Mouse (Mus musculus) ES-E14 (cell line): Measurements from ENCODE around the gene Zfhx3. TPM values are rescaled to one million over a fixed set of nuclear protein-coding genes. Genes with fewer than 3 reads are reported as not detected.

Experiments used
- DNase-seq: peaks from one replicate; pipeline ENCODE4 v3.0.0-alpha.2; 2013; ENCODE audit warnings: low read depth, low spot score
- H3K27ac ChIP-seq: 2 replicates; pipeline ENCODE4 v1.5.1; 2012; ENCODE audit warnings: low read depth, mild to moderate bottlenecking, low read length, moderate library complexity, mixed read lengths; ENCODE audit not compliant: poor library complexity, insufficient read depth, severe bottlenecking
- H3K36me3 ChIP-seq: 2 replicates; pipeline ENCODE4 v1.6.1; 2012; ENCODE audit warnings: mild to moderate bottlenecking, low read length, moderate library complexity, mixed read lengths; ENCODE audit not compliant: control insufficient read depth, poor library complexity, insufficient read depth, severe bottlenecking
- H3K4me1 ChIP-seq, 2 experiments: fragments of 150-350 bp in 1 of 2; sonication (generic) in 1 of 2; 2 replicates each; pipeline ENCODE4 v1.6.1; 2012; ENCODE audit warnings: low read length in 2 of 2, mild to moderate bottlenecking in 1 of 2, mixed read lengths in 1 of 2; ENCODE audit not compliant: control insufficient read depth in 2 of 2, insufficient read depth in 2 of 2, poor library complexity in 1 of 2
- H3K4me3 ChIP-seq, 2 experiments: fragments of 150-350 bp in 1 of 2; sonication (generic) in 1 of 2; 2 replicates each; pipeline ENCODE4 v1.5.1; 2012; ENCODE audit warnings: low read length in 2 of 2, low read depth in 1 of 2, mild to moderate bottlenecking in 1 of 2, mixed read lengths in 1 of 2; ENCODE audit not compliant: insufficient read depth in 1 of 2, poor library complexity in 1 of 2, severe bottlenecking in 1 of 2
- H3K9ac ChIP-seq: 2 replicates; pipeline ENCODE4 v1.6.1; 2012; ENCODE audit warnings: low read depth, mild to moderate bottlenecking, low read length, mixed read lengths; ENCODE audit not compliant: poor library complexity, insufficient read depth, severe bottlenecking
- H3K9me3 ChIP-seq: fragments of 150-350 bp; sonication (generic); 2 replicates; pipeline ENCODE4 v1.6.1; 2012; ENCODE audit warnings: low read depth, mild to moderate bottlenecking, low read length; ENCODE audit not compliant: control insufficient read depth, insufficient read depth
- CHD2 ChIP-seq: IDR thresholded peaks from 2 replicates; pipeline ENCODE4 v1.6.1; 2014; ENCODE audit warnings: mild to moderate bottlenecking, low read depth, low read length, inconsistent platforms
- HCFC1 ChIP-seq: IDR thresholded peaks from 2 replicates; pipeline ENCODE4 v1.6.1; 2012; ENCODE audit warnings: low read length, inconsistent platforms, borderline replicate concordance; ENCODE audit not compliant: insufficient read depth
- MAFK ChIP-seq: IDR thresholded peaks from 2 replicates; pipeline ENCODE4 v1.6.1; 2014; ENCODE audit warnings: mild to moderate bottlenecking, low read depth, low read length, inconsistent platforms; ENCODE audit not compliant: insufficient read depth
- ZC3H11A ChIP-seq: IDR thresholded peaks from 2 replicates; pipeline ENCODE4 v1.6.1; 2012; ENCODE audit warnings: low read depth, mild to moderate bottlenecking, inconsistent platforms, low read length, borderline replicate concordance
- ZNF384 ChIP-seq: IDR thresholded peaks from 2 replicates; pipeline ENCODE4 v1.6.1; 2012; ENCODE audit warnings: low read depth, low read length, inconsistent platforms
- in situ Hi-C, 2 experiments: fragments of 600-800 bp; cut with MboI; formaldehyde crosslinking; loops; one replicate each; pipeline ENCODE4 v1.15.1; 2025; ENCODE audit warnings: low sequenced_read_pairs in 2 of 2, inconsistent platforms in 1 of 2; ENCODE audit not compliant: unreplicated experiment in 2 of 2
- total RNA-seq: library from RNA; depleted of rRNA; stranded (reverse); fragments of 300-350 nt; gene quantifications from 2 replicates; pipeline ENCODE4 v1.2.3, GENCODE M21; 2012

The Zfhx3 gene
- total RNA-seq, 1 experiment: 8.8 TPM

DNA sequence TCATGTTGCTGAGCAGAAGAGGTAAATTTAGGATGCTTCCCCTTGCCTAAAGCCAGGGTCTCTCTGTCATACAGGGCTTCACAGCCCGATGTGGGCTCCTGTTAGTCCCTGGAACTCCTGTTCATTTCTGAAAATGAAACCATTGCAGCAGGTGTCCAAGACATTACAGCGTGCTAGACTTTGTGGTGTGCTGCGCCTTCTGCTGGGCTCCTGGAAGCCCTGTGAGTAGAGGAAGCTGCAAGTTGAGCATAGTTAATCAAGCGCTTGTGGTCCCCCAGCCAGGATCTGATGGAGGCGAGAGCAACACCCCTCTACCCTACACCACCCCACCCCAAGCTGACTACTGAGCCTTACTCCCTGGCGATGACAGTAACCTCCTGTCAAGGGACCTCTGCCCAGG, 980.7 kb downstream of the Zfhx3 start:
- H3K4me1 ChIP-seq: no peaks in the 10 kb centered on the region
- no peak for TF ChIP-seq ZC3H11A
- no peak for TF ChIP-seq HCFC1
- TF ChIP-seq MAFK: no peak
- TF ChIP-seq ZNF384: no peak
- no peak for TF ChIP-seq CHD2
- no peak overlapping the region for H3K9ac ChIP-seq
- H3K9me3 ChIP-seq: no peaks in the 10 kb centered on the region
- no peak overlapping the region for H3K27ac ChIP-seq
- no peak overlapping the region for H3K4me3 ChIP-seq
- DNase-seq: no peak
- H3K36me3 ChIP-seq: no peaks in the 10 kb centered on the region; the same call in 1 of the 2 replicates
- in situ Hi-C loops: no loop called here

DNA sequence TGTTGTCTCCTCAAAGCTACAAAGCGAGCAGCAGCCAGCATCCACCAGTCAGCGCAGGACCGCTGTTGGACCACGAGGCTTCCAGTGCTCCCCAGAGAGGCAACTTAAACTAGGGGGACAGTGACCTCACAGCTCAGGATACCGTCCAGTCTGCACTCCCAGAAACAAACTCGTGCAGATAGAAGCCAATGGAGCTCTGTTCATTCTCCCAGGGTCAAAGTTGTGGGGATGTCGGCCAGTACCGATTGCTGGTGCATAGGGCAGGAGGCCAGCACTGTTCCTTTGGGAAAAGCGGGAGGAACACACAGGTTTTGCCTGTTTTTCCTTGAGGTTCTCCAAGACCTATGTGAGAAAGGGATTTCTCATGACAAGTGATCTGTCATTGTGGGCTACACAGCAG, 982.1 kb downstream of the Zfhx3 start:
- no peaks in the 10 kb centered on the region for H3K9me3 ChIP-seq
- in situ Hi-C loops: no loop called here
- H3K9ac ChIP-seq: no peak overlapping the region
- H3K27ac ChIP-seq: no peak overlapping the region
- no peaks in the 10 kb centered on the region; the same call in 1 of the 2 replicates for H3K36me3 ChIP-seq
- DNase-seq: no peak
- no peaks in the 10 kb centered on the region for H3K4me1 ChIP-seq
- TF ChIP-seq ZNF384: no peak
- TF ChIP-seq CHD2: no peak
- no peak for TF ChIP-seq HCFC1
- TF ChIP-seq MAFK: no peak
- no peak for TF ChIP-seq ZC3H11A
- H3K4me3 ChIP-seq: no peak overlapping the region

DNA sequence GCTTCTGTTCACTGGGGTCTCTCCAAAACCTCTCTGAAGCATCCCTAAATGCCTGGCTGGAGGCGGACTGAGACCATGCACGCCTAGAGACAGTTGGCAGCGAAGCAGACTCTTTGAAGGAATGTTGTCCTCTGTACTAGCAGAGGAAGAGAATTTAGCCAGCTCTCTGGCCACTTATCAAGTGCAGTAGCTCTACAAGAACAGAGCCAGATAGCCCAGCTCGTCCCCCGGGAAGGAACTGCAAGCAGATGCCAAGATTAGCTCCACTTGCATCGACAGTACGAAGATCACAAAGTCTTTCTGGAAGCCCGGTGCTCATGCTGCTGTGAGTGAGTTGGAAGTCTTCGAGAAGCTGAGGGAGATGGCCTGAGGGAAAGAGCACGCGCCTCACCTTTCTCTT, 983.7 kb downstream of the Zfhx3 start:
- no peak overlapping the region for H3K4me3 ChIP-seq
- no peak for DNase-seq
- H3K36me3 ChIP-seq: no peaks in the 10 kb centered on the region
- no peak overlapping the region for H3K27ac ChIP-seq
- in situ Hi-C loops: no loop called here
- TF ChIP-seq CHD2: no peak
- no peaks in the 10 kb centered on the region for H3K9me3 ChIP-seq
- H3K4me1 ChIP-seq: no peaks in the 10 kb centered on the region
- H3K9ac ChIP-seq: no peak overlapping the region

DNA sequence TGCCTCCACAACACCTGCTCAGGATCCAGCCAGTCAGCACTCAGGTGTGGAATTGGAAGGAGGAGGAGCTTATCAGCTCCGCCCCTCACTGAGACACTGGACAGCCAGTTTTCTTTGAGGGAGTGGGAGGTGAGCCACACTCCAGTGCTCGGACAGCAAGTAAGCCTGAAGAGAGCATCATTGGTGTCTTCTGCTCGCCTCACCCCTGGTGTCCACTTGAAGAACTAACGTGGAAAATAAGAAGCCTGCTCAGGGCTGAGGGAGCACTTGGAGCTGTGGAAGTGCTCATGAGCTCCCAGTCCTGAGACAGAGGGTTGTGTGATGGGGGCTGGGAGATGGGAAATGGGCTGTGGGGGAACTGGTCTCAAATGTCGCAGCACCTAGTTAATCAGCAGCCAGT, 988.2 kb downstream of the Zfhx3 start:
- TF ChIP-seq HCFC1: no peak
- no peak for TF ChIP-seq ZNF384
- TF ChIP-seq ZC3H11A: no peak
- TF ChIP-seq CHD2: no peak
- no peak for TF ChIP-seq MAFK
- no peak for DNase-seq
- Histone ChIP-seq H3K4me3 (no peak overlapping the region), H3K4me1 (no peaks in the 10 kb centered on the region), H3K9ac (no peak overlapping the region), H3K36me3 (peaks cover 7% of the 10 kb centered on the region; the same call in 1 of the 2 replicates), H3K9me3 (no peaks in the 10 kb centered on the region), H3K27ac (no peak overlapping the region)
- in situ Hi-C loops: no loop called here

DNA sequence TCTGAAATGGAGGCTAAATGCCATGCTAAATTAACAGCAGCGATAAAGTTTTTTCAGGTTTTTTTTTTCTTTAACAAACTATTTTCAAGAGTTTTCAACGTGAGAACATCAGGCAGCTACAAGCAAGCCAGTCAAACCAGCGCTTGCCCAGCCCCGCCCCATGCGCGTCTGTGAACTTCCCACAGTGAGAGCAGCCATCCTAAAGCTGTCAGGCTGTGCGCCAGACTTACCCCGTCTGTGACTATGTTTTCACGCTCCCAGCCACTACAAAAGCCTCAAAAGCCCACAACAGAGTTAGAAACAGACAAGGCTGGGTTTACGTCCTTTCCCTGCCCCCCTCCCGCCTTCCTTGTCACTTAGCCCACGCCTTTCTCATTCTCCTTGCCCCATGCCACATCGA, 989.4 kb downstream of the Zfhx3 start:
- Histone ChIP-seq H3K36me3 (peaks cover 7% of the 10 kb centered on the region; the same call in 1 of the 2 replicates), H3K9me3 (no peaks in the 10 kb centered on the region), H3K4me3 (no peak overlapping the region), H3K4me1 (no peaks in the 10 kb centered on the region), H3K27ac (no peak overlapping the region), H3K9ac (no peak overlapping the region)
- no peak for TF ChIP-seq ZNF384
- in situ Hi-C loops: no loop called here
- no peak for DNase-seq
